11 mouse cellular contexts compared by ENCODE assay signal in the genomic region with DNA sequence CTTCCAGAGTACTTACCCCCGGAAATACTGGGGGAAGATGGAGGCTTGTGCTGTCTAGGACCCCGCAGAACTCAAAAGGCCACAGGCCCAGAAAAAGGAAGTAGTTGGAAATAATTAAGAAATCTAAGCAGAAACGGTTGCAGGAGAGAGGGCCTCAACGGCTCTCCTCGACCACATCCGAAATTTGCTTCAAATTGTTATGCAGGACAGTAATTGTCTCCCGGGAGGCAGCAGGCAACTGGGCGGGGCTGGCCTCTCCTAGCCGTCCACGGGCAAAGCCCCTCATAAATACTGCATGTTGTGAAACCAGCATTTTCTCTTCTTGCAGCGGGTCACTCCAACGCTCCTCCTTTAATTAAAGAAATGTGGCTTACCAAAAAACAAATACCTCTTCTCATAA.
DNase-seq lines count a peak whose midpoint lies in the region; ATAC-seq lines count a peak whose summit lies in the region.
"Had no signal": no experiment of that assay in that cellular context is flagged by ENCODE, and none has a peak within 500 bp of the region (broad histone marks: within the 10 kb centered on the region; RNA-seq: fewer than 3 reads in every experiment).

No protein-coding gene starts in this region.

- peak; percentile 32 for DNase-seq in kidney, postnatal 14 days
- DNase-seq in kidney, adult 9 months = no peak
- DNase-seq in spleen, postnatal 10 days (ENCODE audit: low spot score in 2 of 2) = peak; percentile 8 to 28
- DNase-seq in spleen, postnatal 14 days (ENCODE audit: low spot score in 2 of 2) = no peak
- DNase-seq in splenic B cell, adult 2 months (ENCODE audit: low read depth, low spot score) = peak; percentile 8
- DNase-seq in layer of hippocampus, postnatal 36 days = no peak
- DNase-seq: layer of hippocampus, adult 9-11 months had no signal

- ATAC-seq in granulocyte monocyte progenitor cell, adult 5-6 weeks (replicated peaks; ENCODE audit: poor library complexity, severe bottlenecking) = peak; percentile 82
- ATAC-seq: forebrain, embryonic 13.5 days; hindbrain, postnatal 0 days had no signal

- no peaks in the 10 kb centered on the region for H3K36me3 ChIP-seq in splenic B cell, adult 2 months (ENCODE audit: control insufficient read depth, insufficient read depth, low read length, poor library complexity, severe bottlenecking)
- H3K36me3 ChIP-seq: kidney, embryonic 15.5 days had no signal

- no peaks in the 10 kb centered on the region for H3K27me3 ChIP-seq in splenic B cell, adult 2 months (ENCODE audit: control insufficient read depth, insufficient read depth, low read length, poor library complexity, severe bottlenecking)
- H3K27me3 ChIP-seq: forebrain, embryonic 13.5 days; kidney, embryonic 15.5 days had no signal

Comparison
In these comparisons a context has a peak if more than half of its experiments do, and no peak if none do; other contexts are left out.
1. DNase-seq: peak in kidney, postnatal 14 days (single experiment), spleen, postnatal 10 days (2 of 2) and splenic B cell, adult 2 months (single experiment); none in kidney, adult 9 months (single experiment), spleen, postnatal 14 days (0 of 2) and layer of hippocampus, postnatal 36 days (0 of 2).